Mouse (Mus musculus) frontal cortex, postnatal 14 days (tissue): ENCODE data around the gene Fryl.
A peak's percentile ranks its signal among the peaks of the same experiment; 100 is the strongest.
"Not testable (repeated sequence)": the region's sequence is repeated elsewhere in the genome, so short reads cannot be mapped to it uniquely, and the experiment has no call there.

Experiments used
- DNase-seq, 2 experiments: peaks; one replicate each; pipeline ENCODE4 v3.0.0; 2022; ENCODE audit warnings: low spot score in 2 of 2

Gene Fryl

GRCm38 (mm10) chr5:73112331-73112730, 144.1 kb downstream of the Fryl start:
- no peak for DNase-seq

GRCm38 (mm10) chr5:73103657-73104056, 152.8 kb downstream of the Fryl start:
- DNase-seq = no peak

- DNase-seq = no peak
Measured at GRCm38 (mm10) chr5:73102342-73102989, 154.0 kb downstream of the Fryl start.

DNA sequence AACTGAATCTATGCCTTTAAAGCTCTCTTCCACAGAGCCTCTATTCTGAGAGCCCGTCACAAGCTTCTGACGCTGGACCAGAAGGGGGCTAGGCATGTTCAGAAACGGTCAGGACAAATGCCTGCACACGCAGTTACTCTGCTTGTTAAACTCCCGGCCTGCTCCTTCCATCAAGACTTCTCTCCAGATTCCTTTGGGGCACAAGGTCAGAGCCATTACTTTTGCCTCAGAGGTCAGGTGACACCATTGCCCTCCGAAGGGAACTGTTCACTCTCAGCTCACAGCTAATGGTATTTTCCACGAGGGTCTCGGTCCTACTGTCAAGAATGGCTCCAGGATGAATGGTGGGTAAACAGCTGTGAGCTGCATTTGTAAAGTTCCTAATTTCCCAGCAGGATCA, 164.2 kb downstream of the Fryl start:
- DNase-seq = no peak

DNA sequence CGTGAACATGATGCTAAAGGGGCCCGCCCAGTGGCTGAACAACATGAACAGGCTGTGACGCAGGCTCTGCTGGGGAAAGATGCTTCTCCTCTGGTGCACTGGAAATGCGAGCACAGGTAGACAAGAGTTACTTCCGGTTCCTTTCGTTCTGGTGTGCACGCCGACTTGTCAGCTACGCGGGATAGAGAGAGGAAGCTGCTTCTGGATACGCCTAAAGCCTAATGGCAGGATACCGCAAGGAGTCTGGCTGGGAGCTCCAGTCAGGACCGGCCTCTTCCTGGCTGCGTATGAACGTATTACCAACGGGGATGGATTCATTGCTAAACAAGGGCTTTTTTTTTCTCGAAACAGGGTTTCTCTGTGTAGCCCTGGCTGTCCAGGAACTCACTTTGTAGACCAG, 167.3 kb downstream of the Fryl start:
- no peak for DNase-seq

DNA sequence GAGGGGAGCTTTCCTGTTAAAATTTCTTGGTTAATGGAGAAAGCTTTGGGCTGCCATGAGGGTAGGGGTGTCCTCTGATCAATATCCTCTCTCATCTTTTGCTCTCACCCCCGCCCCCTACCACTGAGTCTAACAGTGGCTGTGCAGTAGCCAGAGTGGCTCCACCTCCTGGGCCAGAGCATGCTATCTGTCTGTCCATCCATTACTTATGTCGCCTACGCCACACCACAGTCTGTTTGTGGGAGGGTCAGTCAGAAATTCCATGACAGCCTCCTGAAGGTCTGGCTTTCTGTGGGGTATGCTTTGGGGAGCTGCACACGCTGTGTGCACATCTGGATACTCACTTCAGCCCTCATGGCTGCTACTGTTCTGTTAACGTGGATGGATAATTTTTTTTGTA, 174.9 kb downstream of the Fryl start:
- no peak for DNase-seq

DNA sequence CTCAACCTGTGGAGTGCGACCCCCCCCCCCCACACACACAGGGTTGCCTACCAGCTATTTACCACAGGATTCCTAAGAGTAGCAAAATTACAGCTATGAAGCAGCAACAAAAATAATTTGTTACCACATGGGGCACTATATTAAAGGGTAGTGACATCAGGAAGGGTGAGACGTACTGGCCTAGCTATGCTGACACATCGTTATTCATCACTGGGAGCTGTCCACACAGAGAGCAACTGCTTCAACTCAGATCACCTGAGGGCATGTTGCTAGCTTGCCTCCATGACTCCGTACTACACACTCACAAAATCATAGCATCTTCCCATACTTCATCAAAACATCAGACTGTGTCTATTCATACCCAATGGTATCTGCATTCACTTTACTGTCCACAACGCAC, 176.6 kb downstream of the Fryl start:
- no peak for DNase-seq

GRCm38 (mm10) chr5:73071319-73071718, 185.1 kb downstream of the Fryl start:
- DNase-seq = peak; percentile 34 to 76

GRCm38 (mm10) chr5:73066946-73067345, 189.5 kb downstream of the Fryl start:
- DNase-seq = no peak

DNA sequence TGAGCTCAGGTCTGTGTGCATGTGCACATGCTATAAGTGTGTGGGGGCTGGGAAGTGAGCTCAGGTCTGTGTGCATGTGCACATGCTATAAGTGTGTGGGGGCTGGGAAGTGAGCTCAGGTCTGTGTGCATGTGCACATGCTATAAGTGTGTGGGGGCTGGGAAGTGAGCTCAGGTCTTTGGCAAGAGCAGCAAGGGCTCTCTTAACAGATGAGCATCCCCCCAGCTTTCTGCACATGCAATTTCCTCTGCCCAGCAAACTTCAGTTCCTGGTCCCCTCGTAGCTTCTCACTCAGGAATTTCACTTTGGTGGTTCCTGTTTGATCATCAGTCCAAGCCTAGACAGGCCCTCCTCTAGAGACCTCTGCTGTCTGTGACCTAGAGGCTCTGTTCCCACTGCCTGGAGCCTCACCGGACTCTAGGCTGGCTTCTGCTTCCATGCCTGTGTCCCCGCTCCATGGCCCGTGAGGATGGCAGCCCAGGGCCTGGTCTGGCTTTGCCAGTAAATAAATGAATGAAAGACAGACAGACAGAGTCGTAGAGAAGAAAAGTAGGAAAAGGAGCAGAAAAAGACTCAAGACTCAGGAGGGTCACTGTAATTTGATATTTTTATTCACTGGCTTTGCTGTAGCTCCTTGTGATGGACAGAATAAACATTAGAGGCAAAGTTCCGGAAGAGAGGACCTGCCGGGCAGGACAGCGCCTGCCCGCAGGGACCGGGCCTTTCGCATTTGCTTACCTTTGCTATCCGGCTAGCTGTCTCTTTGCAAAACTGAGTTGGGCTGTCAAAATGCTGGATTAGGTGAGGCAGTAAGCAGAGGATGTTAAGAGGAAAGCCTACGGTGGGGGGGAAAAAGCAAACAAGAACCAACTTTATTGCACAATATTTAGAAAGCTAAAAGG, 192.4 kb downstream of the Fryl start:
- DNase-seq = no peak

GRCm38 (mm10) chr5:73061506-73062155, 194.8 kb downstream of the Fryl start:
- DNase-seq = no peak

DNA sequence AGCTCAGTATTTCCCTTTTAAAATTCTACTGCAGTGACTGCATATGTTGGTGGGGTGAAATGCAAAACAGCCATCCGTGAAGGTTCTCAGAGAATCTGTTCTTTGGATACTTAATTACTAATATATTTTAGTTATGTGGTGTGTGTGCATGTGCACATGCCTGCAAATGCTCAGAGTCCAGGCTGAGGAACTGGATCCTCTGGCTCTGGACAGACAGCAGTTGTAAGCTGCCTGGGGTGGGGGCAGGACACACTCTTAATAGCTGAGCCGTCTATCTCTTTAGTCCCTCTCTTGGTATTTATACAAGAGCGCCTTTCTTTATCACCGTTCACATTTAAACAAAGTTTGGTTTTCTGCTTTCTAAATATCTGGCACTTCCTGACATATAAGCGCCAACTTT, 199.5 kb downstream of the Fryl start:
- no peak for DNase-seq

DNA sequence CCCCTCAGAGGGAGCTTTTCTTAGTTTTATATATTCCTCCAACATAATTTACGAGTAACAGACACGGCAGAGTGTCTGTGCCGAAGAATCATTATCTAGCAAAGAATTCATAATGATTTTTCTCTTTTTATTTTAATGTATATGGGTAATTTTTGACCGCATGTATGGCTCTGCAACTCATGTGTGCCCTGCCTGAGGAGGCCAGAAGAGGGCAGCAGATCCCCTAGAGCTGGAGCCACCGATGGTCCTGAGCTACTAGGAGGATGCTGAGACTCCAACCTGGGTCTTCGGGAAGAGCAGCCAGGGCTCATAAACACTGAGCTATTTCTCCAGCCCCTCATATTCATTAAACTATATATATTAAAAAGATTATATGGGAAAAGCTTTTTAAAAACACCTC, 200.0 kb downstream of the Fryl start:
- DNase-seq = no peak

DNA sequence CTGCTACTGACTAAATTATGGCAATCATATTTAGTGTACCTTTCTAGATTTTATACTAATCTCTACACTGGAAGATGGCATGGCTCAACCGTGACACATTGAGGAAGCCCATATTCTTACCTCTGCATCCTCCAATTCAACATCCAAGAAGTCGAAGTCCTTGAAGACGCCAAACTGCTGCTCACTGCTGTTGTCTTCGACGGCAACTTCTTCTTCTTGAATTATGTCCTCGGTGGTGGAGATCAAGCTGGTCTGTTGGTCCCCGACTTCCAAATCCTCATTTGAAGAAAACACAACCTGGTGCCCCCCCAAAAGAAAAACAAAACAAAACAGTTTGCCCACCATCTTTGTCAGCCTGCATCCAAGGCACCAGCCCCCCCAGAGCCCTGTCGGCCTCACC, 202.5 kb downstream of the Fryl start:
- no peak for DNase-seq

- DNase-seq = no peak
Measured at GRCm38 (mm10) chr5:73047651-73048245, 208.7 kb downstream of the Fryl start.

DNA sequence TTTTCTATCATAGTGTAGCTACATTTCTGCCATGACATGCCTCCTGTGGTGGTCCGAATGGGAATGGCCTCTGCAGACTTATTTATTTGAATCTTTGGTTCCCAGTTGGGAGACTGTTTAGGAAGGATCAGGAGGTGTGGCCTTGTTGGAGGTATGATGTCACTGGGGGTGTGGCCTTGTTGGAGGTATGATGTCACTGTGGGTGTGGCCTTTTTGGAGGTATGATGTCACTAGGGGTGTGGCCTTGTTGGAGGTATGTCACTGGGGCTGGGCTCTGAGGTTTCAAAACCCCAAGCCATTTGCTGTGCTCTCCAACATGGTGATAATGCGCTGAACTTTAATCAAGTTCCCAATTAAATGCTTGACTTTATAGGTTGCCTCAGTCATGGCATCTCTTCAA, 212.4 kb downstream of the Fryl start:
- DNase-seq = no peak

DNA sequence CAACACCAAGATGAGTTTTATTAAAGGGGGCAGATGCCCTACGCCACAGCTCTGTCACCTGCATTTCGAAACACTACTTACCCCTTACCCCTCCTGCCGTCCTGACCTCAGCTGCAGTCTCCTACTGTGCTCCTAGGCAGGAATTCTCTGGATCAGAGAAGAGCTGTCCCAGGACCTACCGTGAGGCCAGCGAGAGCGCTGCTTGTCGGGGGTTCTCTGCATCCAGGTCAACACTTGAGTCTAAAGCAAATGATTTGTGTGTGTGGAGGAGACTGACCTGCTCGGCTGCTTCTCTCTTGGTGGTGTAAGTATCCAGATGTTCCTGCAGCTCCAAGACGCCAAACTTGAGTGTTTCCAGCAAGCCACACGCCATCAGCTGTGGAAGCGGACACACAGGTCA, 223.9 kb downstream of the Fryl start:
- DNase-seq = no peak

- DNase-seq = no peak
Measured at GRCm38 (mm10) chr5:73028646-73029045, 227.8 kb downstream of the Fryl start.

DNA sequence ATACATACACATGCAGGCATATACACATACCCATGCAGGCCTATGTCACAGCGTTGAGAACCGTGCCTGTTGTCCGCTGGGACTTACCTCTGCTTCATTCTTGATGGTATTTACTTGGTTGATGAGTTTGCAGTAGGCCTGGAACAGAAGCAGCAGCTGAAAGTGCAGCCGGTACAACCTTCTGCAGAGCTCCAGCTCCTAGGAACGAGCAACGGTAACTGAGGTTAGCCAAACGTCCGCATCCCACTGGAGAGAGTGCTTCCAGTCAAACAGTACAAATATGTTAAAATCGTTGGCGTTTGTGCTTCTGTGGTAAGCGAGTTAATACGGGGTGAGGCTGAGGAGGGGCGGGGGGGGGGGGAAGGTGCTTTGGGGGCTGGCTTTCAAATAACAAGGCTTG, 232.6 kb downstream of the Fryl start:
- DNase-seq = no peak

- no peak for DNase-seq
Measured at GRCm38 (mm10) chr5:73014745-73015144, 241.7 kb downstream of the Fryl start.

DNA sequence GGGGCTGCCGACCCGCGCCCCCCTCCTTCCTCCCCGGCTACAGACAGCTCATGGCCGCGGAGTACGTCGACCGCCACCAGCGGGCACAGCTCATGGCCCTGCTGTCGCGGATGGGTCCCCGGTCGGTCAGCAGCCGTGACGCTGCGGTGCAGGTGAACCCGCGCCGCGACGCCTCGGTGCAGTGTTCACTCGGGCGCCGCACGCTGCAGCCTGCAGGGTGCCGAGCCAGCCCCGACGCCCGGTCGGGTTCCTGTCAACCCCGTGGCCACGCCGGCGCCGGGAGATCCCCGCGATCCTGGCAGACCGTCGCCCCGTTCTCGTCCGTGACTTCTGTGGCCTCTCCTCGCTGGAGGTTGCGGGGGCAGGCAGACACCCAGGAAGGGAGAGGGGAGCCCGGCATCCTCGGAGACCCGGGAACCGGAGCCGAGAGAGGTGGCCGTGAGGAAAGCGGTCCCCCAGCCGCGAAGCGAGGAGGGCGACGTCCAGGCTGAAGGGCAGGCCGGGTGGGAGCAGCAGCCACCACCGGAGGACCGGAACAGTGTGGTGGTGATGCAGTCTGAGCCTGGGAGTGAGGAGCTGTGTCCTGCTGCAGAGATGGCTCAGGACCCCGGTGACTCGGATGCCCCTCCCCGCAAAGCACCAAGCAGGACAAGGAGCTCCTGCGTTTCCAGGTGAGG, 242.7 kb downstream of the Fryl start:
- DNase-seq = not testable (repeated sequence)
